Mouse (Mus musculus): Measurements from ENCODE around the gene Depp1.

DNA sequence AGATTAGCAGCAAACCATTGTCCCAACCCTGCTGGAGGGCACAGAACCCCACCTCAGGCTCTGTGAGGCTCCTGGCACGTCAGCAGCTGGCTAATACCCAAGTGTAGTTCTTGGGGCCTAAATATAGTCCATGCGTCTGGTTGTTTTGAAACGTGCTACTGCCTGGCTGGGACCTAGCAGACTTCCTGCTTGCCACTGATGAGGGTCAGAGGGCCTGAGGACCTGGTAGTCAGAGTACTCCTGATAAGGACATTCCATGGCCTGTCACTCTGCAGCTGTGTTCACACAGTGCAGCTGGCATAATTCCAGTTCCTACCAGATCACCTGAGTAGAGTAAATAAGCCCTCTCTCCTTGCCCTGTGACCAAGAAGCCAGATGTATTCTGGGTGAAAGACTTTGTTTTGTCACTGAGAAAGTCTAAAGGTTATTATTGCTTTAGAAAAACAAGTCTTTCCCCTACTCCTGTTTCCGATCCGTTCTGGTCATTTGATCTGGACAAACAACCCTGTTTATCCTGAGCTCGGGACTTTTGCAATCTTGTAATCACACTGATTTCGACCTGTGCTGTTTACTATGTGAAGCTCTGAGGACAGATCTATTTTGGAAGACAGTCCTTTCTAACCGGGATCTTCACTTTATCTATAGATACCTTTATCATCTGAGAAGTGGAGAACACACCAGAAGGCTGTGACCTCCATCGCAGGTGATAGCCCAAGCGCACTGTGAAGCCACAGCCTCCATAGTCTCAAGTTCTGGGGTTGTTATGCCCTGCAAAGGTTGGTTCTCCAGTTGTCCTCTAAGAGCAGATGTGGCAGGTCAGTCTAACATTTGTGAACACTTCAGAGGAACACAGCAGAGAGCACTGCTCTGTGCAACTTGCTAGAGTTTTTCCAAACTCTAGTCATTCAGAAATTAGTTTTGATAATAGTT is 14.9 kb upstream of the Depp1 start:
- TF ChIP-seq CTCF (IDR thresholded peaks at IDR 0.05; ENCODE audit: low read depth, low read length): no peak
- no peak for TF ChIP-seq EP300 (IDR thresholded peaks at IDR 0.05; ENCODE audit: insufficient read depth, low read depth, low read length)
- TF ChIP-seq POLR2A (IDR thresholded peaks at IDR 0.05; ENCODE audit: insufficient read depth, low read length): no peak

Data from ES-Bruce4 (cell line).